Mouse (Mus musculus) forebrain, embryonic 10.5 days (tissue): Measurements from ENCODE around the gene Grin3a. TPM values are rescaled to one million over a fixed set of nuclear protein-coding genes. Genes with fewer than 3 reads are reported as not detected.
A peak's percentile ranks its signal among the peaks of the same experiment; 100 is the strongest.

Source experiments
- DNase-seq: peaks from one replicate; pipeline ENCODE4 v3.0.0-alpha.2; 2017; ENCODE audit warnings: low spot score; ENCODE audit errors: extremely low spot score
- H3K27ac ChIP-seq: fragments of 300-500 bp; sonication (generic); 2 replicates; pipeline ENCODE4 v1.5.1; 2016; ENCODE audit warnings: mild to moderate bottlenecking
- H3K27me3 ChIP-seq: fragments of 300-500 bp; sonication (generic); 2 replicates; pipeline ENCODE4 v1.6.1; 2016; ENCODE audit warnings: mild to moderate bottlenecking; ENCODE audit not compliant: poor library complexity, severe bottlenecking
- H3K36me3 ChIP-seq: fragments of 300-500 bp; sonication (generic); replicated peaks from 2 replicates; pipeline ENCODE4 v1.6.1; 2016; ENCODE audit warnings: mild to moderate bottlenecking, moderate library complexity
- H3K4me1 ChIP-seq: fragments of 300-500 bp; sonication (generic); 2 replicates; pipeline ENCODE4 v1.6.1; 2016
- H3K4me3 ChIP-seq: fragments of 300-500 bp; sonication (generic); 2 replicates; pipeline ENCODE4 v1.5.1; 2016; ENCODE audit warnings: mild to moderate bottlenecking, moderate library complexity
- H3K9me3 ChIP-seq: fragments of 300-500 bp; sonication (generic); 2 replicates; pipeline ENCODE4 v1.6.1; 2016; ENCODE audit warnings: mild to moderate bottlenecking, moderate library complexity
- WGBS: fragments of 180-500 bp; shearing (Covaris S2); methylation state at CpG from one replicate; pipeline ENCODE4 v1.1.7; 2016; 5-methylcytosine and 5-hydroxymethylcytosine counted together
- polyA plus RNA-seq: library from polyadenylated mRNA; unstranded; fragments of >200 nt; fragmentation: Nextera tagmentation; extraction: Ambion mirVana; gene quantifications from 2 replicates; pipeline ENCODE4 v1.2.1, GENCODE M21; 2016

Gene Grin3a
- polyA plus RNA-seq, 1 experiment from 2014 or later = 0.22 TPM

DNA sequence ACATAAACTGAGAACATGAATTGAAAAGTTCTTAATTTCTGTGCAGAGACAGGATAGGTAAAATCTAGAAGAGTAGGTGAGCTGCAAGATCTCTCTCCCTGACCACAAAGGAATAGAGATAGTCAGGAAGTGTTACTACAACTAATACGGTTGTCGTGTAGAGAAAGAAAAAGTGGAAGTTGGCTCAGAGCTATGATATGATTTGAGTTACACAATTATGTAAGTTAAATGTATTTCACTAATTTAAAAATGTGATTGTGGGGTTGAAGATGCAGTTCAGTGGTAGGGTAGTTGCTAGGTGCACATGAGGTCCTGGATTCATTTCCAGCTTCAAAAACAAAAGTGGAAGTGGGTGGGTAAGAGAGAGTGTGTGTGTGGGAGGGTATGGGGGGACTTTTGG lies 103.6 kb downstream of the Grin3a start:
- H3K27me3 ChIP-seq = no peaks in the 10 kb centered on the region
- H3K4me1 ChIP-seq = no peaks in the 10 kb centered on the region
- no peaks in the 10 kb centered on the region for H3K9me3 ChIP-seq
- no peak overlapping the region for H3K27ac ChIP-seq
- no peak overlapping the region for H3K4me3 ChIP-seq
- no peak for DNase-seq
- H3K36me3 ChIP-seq = no peaks in the 10 kb centered on the region
- 94% methylated on average over 2 of the region's 2 CpGs for WGBS

DNA sequence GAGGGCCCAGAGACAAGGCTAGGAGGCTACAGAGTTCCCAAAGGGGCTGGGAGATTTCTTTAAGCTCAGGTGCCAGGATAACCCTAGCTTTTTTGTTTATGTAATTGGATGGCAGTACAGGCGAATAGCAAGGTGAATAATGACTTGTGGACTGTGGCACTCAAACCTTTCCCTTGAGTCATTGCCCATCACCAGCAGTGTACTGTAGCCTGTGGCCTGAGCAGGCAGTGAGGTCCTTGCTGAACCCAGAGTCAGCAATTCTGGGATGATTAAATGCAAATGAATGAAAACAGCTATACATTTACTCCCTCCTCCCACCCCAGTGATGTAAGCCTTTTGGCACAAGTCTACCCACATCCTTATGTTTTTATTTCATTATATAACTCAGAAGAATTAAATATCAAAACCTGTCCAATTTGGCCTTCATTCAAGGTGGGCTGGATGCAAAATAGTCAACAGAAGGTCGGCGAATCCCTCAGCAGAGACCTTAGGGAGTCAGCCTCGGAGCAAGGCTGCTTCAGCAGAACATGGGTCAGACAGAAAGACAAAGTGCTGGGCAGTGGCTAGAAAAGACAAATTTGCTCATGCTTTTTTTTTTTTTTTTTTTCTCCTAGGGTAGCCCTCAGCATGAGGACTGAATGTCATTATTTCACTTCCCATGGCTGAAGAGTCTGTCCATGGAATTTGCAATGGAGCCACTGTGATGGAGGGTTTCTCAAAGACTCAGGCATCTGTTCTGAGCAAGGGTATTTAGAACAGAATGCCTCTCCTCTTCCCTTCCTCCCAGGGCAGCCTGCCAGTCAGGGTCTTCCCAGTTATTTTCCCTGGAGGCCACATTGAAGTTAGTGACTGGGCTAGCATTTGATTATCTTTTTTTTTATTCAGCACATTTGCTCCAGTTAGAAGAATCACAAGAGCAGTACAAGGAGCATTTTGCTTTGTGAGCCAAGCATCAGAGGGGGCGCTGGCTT lies 104.5 kb downstream of the Grin3a start:
- 85% methylated on average over 5 of the region's 5 CpGs for WGBS
- H3K9me3 ChIP-seq = no peaks in the 10 kb centered on the region
- H3K36me3 ChIP-seq = no peaks in the 10 kb centered on the region
- H3K27me3 ChIP-seq = no peaks in the 10 kb centered on the region
- H3K4me1 ChIP-seq = no peaks in the 10 kb centered on the region
- no peak overlapping the region for H3K4me3 ChIP-seq
- H3K27ac ChIP-seq = no peak overlapping the region
- DNase-seq = no peak

DNA sequence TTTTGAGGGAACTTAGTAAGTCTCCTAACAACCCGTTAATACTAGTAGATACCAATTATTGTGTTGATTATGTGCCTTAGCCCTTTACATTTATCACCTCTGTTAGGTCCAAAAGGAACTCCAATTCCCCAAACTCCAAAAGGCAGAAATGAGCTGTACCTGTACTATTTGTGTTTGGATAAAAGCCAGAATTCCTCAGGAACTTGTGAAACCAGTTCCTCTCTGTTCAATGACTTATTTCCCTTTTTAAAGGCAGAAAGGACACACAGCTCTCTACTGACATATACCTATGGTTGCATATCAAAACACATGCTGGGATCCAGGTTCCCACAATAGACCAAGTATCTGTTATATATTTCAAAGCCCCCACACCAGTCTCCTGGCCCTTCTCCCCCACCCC lies 106.0 kb downstream of the Grin3a start:
- Histone ChIP-seq H3K9me3 (no peaks in the 10 kb centered on the region), H3K27ac (no peak overlapping the region)
- no peak for DNase-seq

DNA sequence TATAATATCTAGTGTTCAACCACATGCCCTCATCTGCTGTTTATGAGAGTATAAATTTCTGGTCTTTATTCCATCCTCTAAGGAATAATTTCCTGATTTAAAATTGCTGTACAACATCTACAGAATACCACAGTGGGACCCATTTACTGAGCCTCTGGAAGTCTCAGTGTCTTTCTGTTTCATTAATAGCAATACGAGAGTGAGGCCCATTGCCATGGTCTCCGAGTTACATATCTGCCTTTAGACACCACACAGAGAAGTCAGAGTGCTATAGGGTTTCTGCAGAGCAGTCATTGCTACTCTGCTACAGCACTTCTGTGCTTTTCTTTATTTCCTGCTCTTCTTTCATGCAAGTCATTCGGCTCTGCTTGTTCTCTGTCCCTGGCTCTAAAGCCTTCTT lies 116.2 kb downstream of the Grin3a start:
- Histone ChIP-seq H3K4me1 (no peaks in the 10 kb centered on the region), H3K4me3 (no peak overlapping the region), H3K27me3 (no peaks in the 10 kb centered on the region), H3K36me3 (no peaks in the 10 kb centered on the region), H3K27ac (no peak overlapping the region), H3K9me3 (no peaks in the 10 kb centered on the region)
- WGBS = 70% methylated on average over 3 of the region's 3 CpGs
- DNase-seq = no peak

More for the DNA sequence above, 106.0 kb downstream of the Grin3a start:
- Histone ChIP-seq H3K4me1 (no peaks in the 10 kb centered on the region), H3K4me3 (no peak overlapping the region), H3K36me3 (no peaks in the 10 kb centered on the region), H3K27me3 (no peaks in the 10 kb centered on the region)
- WGBS = 86% methylated on average over 1 of the region's 1 CpGs

DNA sequence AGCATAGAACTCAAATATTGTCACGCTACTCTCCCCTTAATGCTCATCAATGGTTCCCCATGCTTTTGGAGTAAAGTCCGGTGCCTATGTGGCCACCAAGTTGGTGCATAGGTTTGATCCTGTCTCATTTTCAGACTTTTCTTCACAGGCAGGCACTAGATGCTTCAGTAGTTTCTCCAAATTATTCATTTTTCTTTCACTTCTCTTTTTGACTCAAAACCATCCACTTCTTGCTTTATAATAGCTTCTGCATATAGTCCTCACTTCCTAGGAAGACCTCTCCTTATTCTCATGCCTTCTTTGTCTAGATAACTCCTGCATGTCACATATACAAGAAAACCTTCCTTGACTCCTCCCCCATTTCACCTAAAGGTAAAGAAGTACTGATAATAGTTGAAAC lies 121.6 kb downstream of the Grin3a start:
- Histone ChIP-seq H3K4me3 (no peak overlapping the region), H3K27me3 (no peaks in the 10 kb centered on the region), H3K36me3 (no peaks in the 10 kb centered on the region), H3K27ac (no peak overlapping the region), H3K9me3 (no peaks in the 10 kb centered on the region), H3K4me1 (no peaks in the 10 kb centered on the region)
- DNase-seq = no peak
- WGBS = 89% methylated on average over 2 of the region's 2 CpGs

DNA sequence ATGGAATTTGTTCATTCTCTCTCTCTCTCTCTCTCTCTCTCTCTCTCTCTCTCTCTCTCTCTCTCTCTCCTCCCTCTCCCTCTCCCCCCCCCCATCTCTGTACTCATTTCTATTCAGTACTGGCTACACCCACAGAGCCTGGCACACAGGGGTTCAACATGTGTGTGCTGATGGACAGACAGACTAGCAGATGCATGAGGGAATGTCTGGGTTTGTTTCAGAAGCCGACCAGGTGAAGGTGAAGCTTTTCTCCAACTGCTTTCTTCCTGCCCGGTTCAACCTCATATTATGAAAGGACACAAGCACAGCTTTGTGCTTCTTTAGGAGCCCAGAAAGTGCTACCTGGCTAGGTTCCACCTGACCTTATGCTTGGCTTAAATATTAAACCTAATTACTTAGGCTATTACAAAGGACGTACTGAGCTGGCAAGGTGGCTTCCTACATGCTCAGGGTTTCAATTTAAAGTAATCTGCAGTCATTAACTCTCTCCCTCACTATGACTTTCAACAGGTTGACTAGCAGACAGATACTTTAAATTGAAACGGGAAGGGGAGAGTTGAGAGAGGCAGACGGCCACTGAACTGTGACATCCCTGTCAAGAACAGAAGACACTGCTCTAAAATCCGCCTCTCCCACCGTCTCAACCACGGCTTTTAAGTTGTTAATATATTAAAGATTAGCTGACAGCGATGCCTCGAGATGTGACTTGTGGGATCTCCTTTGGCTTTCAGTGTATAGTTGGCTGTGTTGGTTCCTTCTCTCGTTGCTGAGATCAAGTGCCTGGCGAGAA lies 153.9 kb downstream of the Grin3a start:
- WGBS = 80% methylated on average over 12 of the region's 12 CpGs
- H3K4me3 ChIP-seq = no peak overlapping the region
- no peak overlapping the region for H3K27ac ChIP-seq
- no peak for DNase-seq
- H3K36me3 ChIP-seq = no peaks in the 10 kb centered on the region
- H3K4me1 ChIP-seq = peaks cover 6% of the 10 kb centered on the region; the same call in 1 of the 2 replicates
- no peaks in the 10 kb centered on the region for H3K9me3 ChIP-seq
- H3K27me3 ChIP-seq = no peaks in the 10 kb centered on the region

DNA sequence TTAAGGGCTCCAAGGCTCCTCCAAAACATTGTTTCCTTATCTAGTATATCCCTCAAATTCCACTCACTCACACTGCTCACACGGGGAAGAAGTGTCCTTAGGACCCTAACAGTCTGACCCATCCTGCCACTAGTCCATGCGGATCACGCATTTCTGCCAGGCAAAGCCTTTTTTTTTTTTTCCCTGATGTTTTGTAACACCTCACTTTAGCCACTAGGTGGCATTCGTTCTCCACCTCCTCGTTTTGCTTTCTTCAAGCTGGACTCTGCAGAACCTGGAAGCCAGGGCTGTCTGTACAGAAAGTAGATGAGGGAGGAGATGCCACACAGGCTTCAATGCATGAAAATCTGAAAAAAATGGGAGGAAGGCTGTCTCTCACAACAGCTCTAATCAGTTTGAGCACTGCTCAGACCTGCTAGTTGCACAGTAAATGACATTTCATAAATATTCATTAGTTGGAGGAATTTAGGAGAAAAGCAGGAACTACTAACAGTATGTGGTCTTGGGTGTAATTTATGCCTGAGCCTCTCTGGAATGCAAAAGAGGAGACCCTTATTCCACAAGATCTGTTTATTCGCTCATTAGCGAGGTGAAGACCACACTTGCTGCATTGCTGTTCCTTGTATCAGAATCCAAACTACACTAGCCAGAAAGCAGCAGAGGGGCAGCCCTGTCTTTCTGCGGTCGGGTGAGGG lies 156.8 kb downstream of the Grin3a start:
- no peak overlapping the region for H3K27ac ChIP-seq
- peak; percentile 59 for DNase-seq
- 20% methylated on average over 9 of the region's 9 CpGs for WGBS
- no peaks in the 10 kb centered on the region for H3K27me3 ChIP-seq
- H3K36me3 ChIP-seq = no peaks in the 10 kb centered on the region
- H3K9me3 ChIP-seq = no peaks in the 10 kb centered on the region
- peaks cover 6% of the 10 kb centered on the region; the same call in 1 of the 2 replicates for H3K4me1 ChIP-seq
- no peak overlapping the region for H3K4me3 ChIP-seq

DNA sequence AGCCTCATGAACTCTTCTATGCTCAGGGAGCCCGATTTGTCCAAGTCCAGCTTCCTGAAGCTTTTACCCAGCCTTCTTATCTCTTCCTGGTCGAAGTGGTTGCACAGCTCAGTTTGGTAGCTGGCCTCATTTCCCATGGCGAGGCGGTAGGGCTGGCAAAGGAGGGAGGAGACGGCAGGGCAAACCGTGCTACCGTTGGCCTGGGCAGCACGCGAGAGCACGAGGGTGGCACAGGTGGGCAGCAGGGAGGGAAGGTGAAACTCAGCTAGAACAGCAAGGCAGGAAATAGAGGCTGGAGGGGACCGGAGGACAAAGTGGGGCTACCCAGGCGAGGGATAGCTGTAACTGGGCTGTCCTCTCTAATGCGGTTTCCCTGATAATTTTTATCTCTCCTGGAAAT lies 163.7 kb downstream of the Grin3a start, which contains the start of gene Ppp3r2:
Ppp3r2 (minus strand) TSS at position 213 of the 400 bp plus-strand sequence.
- H3K4me3 ChIP-seq = no peak within 1 kb of the TSS
- no peak for DNase-seq
- no peaks in the 10 kb centered on the region for H3K36me3 ChIP-seq
- H3K27me3 ChIP-seq = no peaks in the 10 kb centered on the region
- no peaks in the 10 kb centered on the region for H3K4me1 ChIP-seq
- no peak within 1 kb of the TSS for H3K27ac ChIP-seq
- no peaks in the 10 kb centered on the region for H3K9me3 ChIP-seq
- whole genome bisulfite sequencing = 91% methylated on average over 13 of the region's 13 CpGs

DNA sequence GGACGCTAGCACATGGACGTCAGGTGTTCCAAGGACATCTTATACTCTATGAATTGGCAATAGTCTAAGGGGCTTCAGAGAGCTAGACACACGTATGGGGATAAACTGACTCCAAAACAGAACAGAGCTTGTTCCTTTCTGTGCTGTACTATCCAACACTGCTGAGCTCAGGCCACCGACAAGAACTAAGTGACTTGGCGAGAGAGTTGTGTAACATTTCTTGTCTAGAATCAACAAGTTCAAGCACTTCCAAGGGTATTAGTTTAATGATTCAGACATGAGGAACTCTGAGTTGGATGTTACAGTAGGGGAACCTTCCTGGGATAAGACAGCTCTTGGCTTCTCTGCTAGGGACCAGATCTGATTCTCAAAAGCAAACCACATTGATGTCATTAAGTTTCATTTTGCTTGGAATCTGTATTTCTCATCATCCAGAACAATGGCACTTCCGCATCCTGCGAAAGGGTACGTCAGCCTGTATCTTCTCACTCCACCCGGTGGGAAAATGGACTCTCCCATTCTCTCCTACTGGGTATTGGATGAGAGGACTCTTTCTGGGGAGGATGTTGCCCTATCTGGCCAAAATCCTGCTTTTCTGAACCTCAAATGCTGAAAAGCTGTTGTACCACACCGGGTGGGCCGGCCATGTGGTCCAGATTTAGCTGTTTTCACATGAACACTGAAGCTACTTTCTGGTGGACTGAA lies 165.2 kb downstream of the Grin3a start:
- WGBS = 92% methylated on average over 11 of the region's 11 CpGs
- Histone ChIP-seq H3K4me1 (no peaks in the 10 kb centered on the region), H3K27ac (no peak overlapping the region), H3K4me3 (no peak overlapping the region), H3K9me3 (no peaks in the 10 kb centered on the region), H3K27me3 (no peaks in the 10 kb centered on the region), H3K36me3 (no peaks in the 10 kb centered on the region)
- DNase-seq = no peak

DNA sequence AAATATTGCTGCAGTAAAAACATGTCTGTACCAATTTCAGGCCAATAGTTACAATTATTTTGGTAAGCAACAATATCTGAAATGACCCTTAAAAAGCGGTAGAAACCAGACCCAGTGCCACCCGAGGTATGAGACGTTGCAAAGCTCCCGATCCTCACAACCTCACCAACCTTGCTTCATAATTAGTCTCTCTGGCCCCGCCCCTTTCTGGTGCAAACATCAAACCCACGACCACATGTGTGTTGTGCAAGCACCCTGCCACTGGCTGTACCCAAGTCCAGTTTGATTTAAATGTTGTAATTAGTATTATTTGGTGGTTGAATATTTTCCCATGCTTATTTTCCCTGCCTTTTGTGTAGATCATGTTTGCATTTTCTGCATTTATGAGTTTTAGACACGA lies 168.8 kb downstream of the Grin3a start:
- 82% methylated on average over 7 of the region's 7 CpGs for WGBS
- H3K27ac ChIP-seq = no peak overlapping the region
- no peaks in the 10 kb centered on the region for H3K27me3 ChIP-seq
- H3K36me3 ChIP-seq = no peaks in the 10 kb centered on the region
- H3K4me1 ChIP-seq = no peaks in the 10 kb centered on the region
- no peak for DNase-seq
- no peak overlapping the region for H3K4me3 ChIP-seq
- H3K9me3 ChIP-seq = no peaks in the 10 kb centered on the region

DNA sequence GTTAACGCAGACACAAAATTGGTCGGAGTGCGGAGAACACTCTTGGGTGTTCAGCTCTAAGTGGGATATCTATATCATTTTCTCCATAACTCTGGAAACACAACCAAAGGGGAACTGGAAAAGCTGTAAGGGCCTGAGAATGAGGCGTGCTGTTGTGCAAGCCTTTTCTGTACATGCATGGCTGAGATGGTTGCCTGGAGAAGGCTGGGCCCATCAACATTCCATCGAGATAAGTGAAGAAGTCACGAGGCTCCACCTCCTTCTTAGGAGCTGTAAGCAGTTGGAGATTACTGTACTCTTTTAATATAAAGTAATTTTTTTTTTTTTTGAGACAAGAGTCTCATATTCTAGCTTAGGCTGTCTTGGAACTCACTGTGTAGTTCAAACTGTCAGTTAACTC lies 169.5 kb downstream of the Grin3a start:
- H3K27me3 ChIP-seq = no peaks in the 10 kb centered on the region
- H3K36me3 ChIP-seq = no peaks in the 10 kb centered on the region
- H3K4me1 ChIP-seq = no peaks in the 10 kb centered on the region
- H3K27ac ChIP-seq = no peak overlapping the region
- H3K9me3 ChIP-seq = no peaks in the 10 kb centered on the region
- H3K4me3 ChIP-seq = no peak overlapping the region
- WGBS = 87% methylated on average over 6 of the region's 6 CpGs
- no peak for DNase-seq

DNA sequence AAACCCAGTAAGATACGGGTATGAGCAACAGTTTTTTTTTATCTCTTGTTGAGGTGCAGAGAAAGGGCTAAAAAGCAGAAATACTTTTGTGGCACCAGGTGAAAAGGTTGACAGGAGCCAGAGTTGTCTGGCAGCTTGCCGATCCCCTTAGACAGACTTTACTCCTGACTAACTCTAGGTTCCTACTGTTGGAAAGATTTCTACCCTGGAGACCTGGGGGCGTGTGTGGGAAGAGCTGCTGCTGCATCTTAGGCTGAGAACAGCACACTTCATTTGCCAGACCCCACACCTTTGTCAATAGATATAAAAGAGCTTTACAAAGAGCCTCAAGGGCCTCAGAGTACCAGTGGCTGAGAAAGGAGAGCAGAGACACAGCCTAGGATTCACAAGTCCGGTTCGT lies 180.7 kb downstream of the Grin3a start:
- 88% methylated on average over 5 of the region's 5 CpGs for WGBS

More for the DNA sequence above, 180.7 kb downstream of the Grin3a start:
- H3K27ac ChIP-seq = no peak overlapping the region
- no peak for DNase-seq
- H3K9me3 ChIP-seq = no peaks in the 10 kb centered on the region
- H3K36me3 ChIP-seq = peaks cover 29% of the 10 kb centered on the region
- no peaks in the 10 kb centered on the region for H3K27me3 ChIP-seq
- no peak overlapping the region for H3K4me3 ChIP-seq
- H3K4me1 ChIP-seq = no peaks in the 10 kb centered on the region
